Mouse (Mus musculus): ENCODE data around the gene Fam20c. TPM values are rescaled to one million over a fixed set of nuclear protein-coding genes. Genes with fewer than 3 reads are reported as not detected.

The Fam20c gene
- polyA plus RNA-seq, 1 experiment from 2014 or later = 19.9 TPM

GRCm38 (mm10) chr5:138753946-138754302, 390 bp upstream of the Fam20c start:
- Histone ChIP-seq H3K27me3 (ENCODE audit: control insufficient read depth, insufficient read depth, low read length) (peaks cover 11% of the 10 kb centered on the region), H3K9ac (ENCODE audit: low read depth, low read length) (peak overlapping the region; percentile 87), H3K4me2 (replicated peaks; ENCODE audit: low read depth, low read length) (peak overlapping the region; percentile 96), H3K4me3 (ENCODE audit: low read length) (peak overlapping the region; percentile 72), H3K27ac (ENCODE audit: low read depth, low read length) (peak overlapping the region; percentile 94), H3K4me1 (ENCODE audit: control insufficient read depth, insufficient read depth, low read length) (peaks cover 17% of the 10 kb centered on the region), H3K9me3 (ENCODE audit: control insufficient read depth, low read length) (no peaks in the 10 kb centered on the region), H3K36me3 (ENCODE audit: control insufficient read depth, insufficient read depth, low read length) (no peaks in the 10 kb centered on the region; the same call in 1 of the 2 replicates)
- 0 out of 2 replicates have a peak, but pooled peaks have one; percentile 21 for ATAC-seq (ENCODE audit: low FRiP score, low TSS enrichment)
- WGBS = 2% methylated on average over 9 of the region's 9 CpGs

GRCm38 (mm10) chr5:138755121-138755452, 773 bp downstream of the Fam20c start:
- under 1% methylated on average over 33 of the region's 34 CpGs for WGBS
- peaks cover 17% of the 10 kb centered on the region for H3K4me1 ChIP-seq (ENCODE audit: control insufficient read depth, insufficient read depth, low read length)
- no peaks in the 10 kb centered on the region for H3K9me3 ChIP-seq (ENCODE audit: control insufficient read depth, low read length)
- ATAC-seq (ENCODE audit: low FRiP score, low TSS enrichment) = no peak
- H3K4me2 ChIP-seq (replicated peaks; ENCODE audit: low read depth, low read length) = peak overlapping the region; percentile 96
- H3K27ac ChIP-seq (ENCODE audit: low read depth, low read length) = peak overlapping the region; percentile 94; the same call in 1 of the 2 replicates
- peak overlapping the region; percentile 72 for H3K4me3 ChIP-seq (ENCODE audit: low read length)
- H3K36me3 ChIP-seq (ENCODE audit: control insufficient read depth, insufficient read depth, low read length) = peaks cover 7% of the 10 kb centered on the region
- H3K9ac ChIP-seq (ENCODE audit: low read depth, low read length) = peak overlapping the region; percentile 87
- peaks cover 11% of the 10 kb centered on the region for H3K27me3 ChIP-seq (ENCODE audit: control insufficient read depth, insufficient read depth, low read length)

- peak overlapping the region; percentile 87 for H3K9ac ChIP-seq (ENCODE audit: low read depth, low read length)
- peak overlapping the region; percentile 72 for H3K4me3 ChIP-seq (ENCODE audit: low read length)
- peak overlapping the region; percentile 96 for H3K4me2 ChIP-seq (replicated peaks; ENCODE audit: low read depth, low read length)
- ATAC-seq (ENCODE audit: low FRiP score, low TSS enrichment) = peak; percentile 4; the same call in 1 of the 2 replicates
- no peaks in the 10 kb centered on the region for H3K9me3 ChIP-seq (ENCODE audit: control insufficient read depth, low read length)
- peaks cover 11% of the 10 kb centered on the region for H3K27me3 ChIP-seq (ENCODE audit: control insufficient read depth, insufficient read depth, low read length)
- H3K4me1 ChIP-seq (ENCODE audit: control insufficient read depth, insufficient read depth, low read length) = peaks cover 17% of the 10 kb centered on the region
- H3K36me3 ChIP-seq (ENCODE audit: control insufficient read depth, insufficient read depth, low read length) = peaks cover 7% of the 10 kb centered on the region
- 1% methylated on average over 58 of the region's 61 CpGs for WGBS
- peak overlapping the region; percentile 84 for H3K27ac ChIP-seq (ENCODE audit: low read depth, low read length)
Measured at GRCm38 (mm10) chr5:138755453-138756301, 1.4 kb downstream of the Fam20c start.

- Histone ChIP-seq H3K36me3 (ENCODE audit: control insufficient read depth, insufficient read depth, low read length) (peaks cover 7% of the 10 kb centered on the region), H3K9me3 (ENCODE audit: control insufficient read depth, low read length) (no peaks in the 10 kb centered on the region), H3K9ac (ENCODE audit: low read depth, low read length) (peak overlapping the region; percentile 87), H3K4me3 (ENCODE audit: low read length) (peak overlapping the region; percentile 72), H3K4me1 (ENCODE audit: control insufficient read depth, insufficient read depth, low read length) (peaks cover 17% of the 10 kb centered on the region), H3K4me2 (replicated peaks; ENCODE audit: low read depth, low read length) (peak overlapping the region; percentile 96), H3K27me3 (ENCODE audit: control insufficient read depth, insufficient read depth, low read length) (peaks cover 11% of the 10 kb centered on the region), H3K27ac (ENCODE audit: low read depth, low read length) (peak overlapping the region; percentile 84)
- 21% methylated on average over 15 of the region's 15 CpGs for WGBS
- ATAC-seq (ENCODE audit: low FRiP score, low TSS enrichment) = peak; percentile 6; the same call in 1 of the 2 replicates
Measured at GRCm38 (mm10) chr5:138756311-138757085, 2.2 kb downstream of the Fam20c start.

GRCm38 (mm10) chr5:138757135-138757534, 2.8 kb downstream of the Fam20c start:
- Histone ChIP-seq H3K9me3 (ENCODE audit: control insufficient read depth, low read length) (no peaks in the 10 kb centered on the region), H3K36me3 (ENCODE audit: control insufficient read depth, insufficient read depth, low read length) (peaks cover 7% of the 10 kb centered on the region), H3K27ac (ENCODE audit: low read depth, low read length) (peak overlapping the region; percentile 84), H3K4me1 (ENCODE audit: control insufficient read depth, insufficient read depth, low read length) (peaks cover 17% of the 10 kb centered on the region), H3K4me2 (replicated peaks; ENCODE audit: low read depth, low read length) (peak overlapping the region; percentile 96), H3K4me3 (ENCODE audit: low read length) (peak overlapping the region; percentile 72; the same call in 1 of the 2 replicates), H3K27me3 (ENCODE audit: control insufficient read depth, insufficient read depth, low read length) (peaks cover 11% of the 10 kb centered on the region), H3K9ac (ENCODE audit: low read depth, low read length) (peak overlapping the region; percentile 87)
- no peak for ATAC-seq (ENCODE audit: low FRiP score, low TSS enrichment)
- WGBS = 63% methylated on average over 6 of the region's 6 CpGs

- Histone ChIP-seq H3K27ac (ENCODE audit: low read depth, low read length) (peak overlapping the region; percentile 84; the same call in 1 of the 2 replicates), H3K4me1 (ENCODE audit: control insufficient read depth, insufficient read depth, low read length) (peaks cover 17% of the 10 kb centered on the region), H3K4me3 (ENCODE audit: low read length) (peak overlapping the region; percentile 14; the same call in 1 of the 2 replicates), H3K4me2 (replicated peaks; ENCODE audit: low read depth, low read length) (peak overlapping the region; percentile 96), H3K36me3 (ENCODE audit: control insufficient read depth, insufficient read depth, low read length) (peaks cover 7% of the 10 kb centered on the region), H3K9me3 (ENCODE audit: control insufficient read depth, low read length) (no peaks in the 10 kb centered on the region), H3K9ac (ENCODE audit: low read depth, low read length) (no peak overlapping the region), H3K27me3 (ENCODE audit: control insufficient read depth, insufficient read depth, low read length) (peaks cover 11% of the 10 kb centered on the region)
- WGBS = 93% methylated on average over 12 of the region's 12 CpGs
- ATAC-seq (ENCODE audit: low FRiP score, low TSS enrichment) = no peak
Measured at GRCm38 (mm10) chr5:138757616-138758015, 3.3 kb downstream of the Fam20c start.

- 74% methylated on average over 3 of the region's 3 CpGs for WGBS
- Histone ChIP-seq H3K4me1 (ENCODE audit: control insufficient read depth, insufficient read depth, low read length) (peaks cover 17% of the 10 kb centered on the region), H3K4me3 (ENCODE audit: low read length) (no peak overlapping the region), H3K27ac (ENCODE audit: low read depth, low read length) (no peak overlapping the region), H3K27me3 (ENCODE audit: control insufficient read depth, insufficient read depth, low read length) (peaks cover 11% of the 10 kb centered on the region), H3K9ac (ENCODE audit: low read depth, low read length) (no peak overlapping the region), H3K4me2 (replicated peaks; ENCODE audit: low read depth, low read length) (no peak overlapping the region), H3K36me3 (ENCODE audit: control insufficient read depth, insufficient read depth, low read length) (peaks cover 7% of the 10 kb centered on the region), H3K9me3 (ENCODE audit: control insufficient read depth, low read length) (no peaks in the 10 kb centered on the region)
- no peak for ATAC-seq (ENCODE audit: low FRiP score, low TSS enrichment)
Measured at GRCm38 (mm10) chr5:138758533-138758932, 4.2 kb downstream of the Fam20c start.

- H3K4me1 ChIP-seq (ENCODE audit: control insufficient read depth, insufficient read depth, low read length) = 0 out of 2 replicates have a peak, but pooled peaks cover 5% of the 10 kb centered on the region
- no peak overlapping the region for H3K27ac ChIP-seq (ENCODE audit: low read depth, low read length)
- no peak overlapping the region for H3K9ac ChIP-seq (ENCODE audit: low read depth, low read length)
- H3K27me3 ChIP-seq (ENCODE audit: control insufficient read depth, insufficient read depth, low read length) = no peaks in the 10 kb centered on the region
- no peak overlapping the region for H3K4me2 ChIP-seq (replicated peaks; ENCODE audit: low read depth, low read length)
- H3K36me3 ChIP-seq (ENCODE audit: control insufficient read depth, insufficient read depth, low read length) = peaks cover 7% of the 10 kb centered on the region
- no peak overlapping the region for H3K4me3 ChIP-seq (ENCODE audit: low read length)
- ATAC-seq (ENCODE audit: low FRiP score, low TSS enrichment) = no peak
- no peaks in the 10 kb centered on the region for H3K9me3 ChIP-seq (ENCODE audit: control insufficient read depth, low read length)
- WGBS = 57% methylated on average over 5 of the region's 5 CpGs
Measured at GRCm38 (mm10) chr5:138761836-138762334, 7.6 kb downstream of the Fam20c start.
